Mouse (Mus musculus) neural tube, embryonic 11.5 days (tissue): ENCODE measurements around the gene Frrs1. TPM values are rescaled to one million over a fixed set of nuclear protein-coding genes. Genes with fewer than 3 reads are reported as not detected.

Source experiments
- ATAC-seq: fragments of 200-750 bp; cut with Nextera tagmentation; 2 replicates; pipeline ENCODE4 v1.8.0; 2017; ENCODE audit warnings: moderate number of reproducible peaks, mild to moderate bottlenecking, moderate TSS enrichment, moderate library complexity; ENCODE audit not compliant: insufficient read depth, low FRiP score, low TSS enrichment
- DNase-seq: peaks from one replicate; pipeline ENCODE4 v3.0.0-alpha.2; 2015; ENCODE audit warnings: low spot score
- H3K27ac ChIP-seq: fragments of 300-500 bp; sonication (generic); 2 replicates; pipeline ENCODE4 v1.5.1; 2014; ENCODE audit warnings: low read depth, mild to moderate bottlenecking, low read length
- H3K27me3 ChIP-seq: fragments of 300-500 bp; sonication (generic); 2 replicates; pipeline ENCODE4 v1.6.1; 2014; ENCODE audit warnings: mild to moderate bottlenecking, low read length, mixed read lengths; ENCODE audit not compliant: control insufficient read depth, insufficient read depth
- H3K36me3 ChIP-seq: fragments of 300-500 bp; sonication (generic); 2 replicates; pipeline ENCODE4 v1.6.1; 2014; ENCODE audit warnings: mild to moderate bottlenecking, low read length, moderate library complexity, mixed read lengths; ENCODE audit not compliant: control insufficient read depth, insufficient read depth
- H3K4me1 ChIP-seq: fragments of 300-500 bp; sonication (generic); 2 replicates; pipeline ENCODE4 v1.6.1; 2014; ENCODE audit warnings: low read length, mixed read lengths; ENCODE audit not compliant: control insufficient read depth, insufficient read depth
- H3K4me2 ChIP-seq: fragments of 300-500 bp; sonication (generic); 2 replicates; pipeline ENCODE4 v1.6.1; 2014; ENCODE audit warnings: low read depth, mild to moderate bottlenecking, moderate library complexity
- H3K4me3 ChIP-seq: fragments of 300-500 bp; sonication (generic); 2 replicates; pipeline ENCODE4 v1.5.1; 2014; ENCODE audit warnings: low read depth, low read length
- H3K9ac ChIP-seq: fragments of 300-500 bp; sonication (generic); 2 replicates; pipeline ENCODE4 v1.6.1; 2014; ENCODE audit warnings: mild to moderate bottlenecking, low read length
- H3K9me3 ChIP-seq: fragments of 300-500 bp; sonication (generic); 2 replicates; pipeline ENCODE4 v1.6.1; 2016; ENCODE audit warnings: low read length; ENCODE audit not compliant: control insufficient read depth
- WGBS: fragments of 180-500 bp; shearing (Covaris S2); extraction: QIAGEN DNeasy Blood & Tissue Kit; methylation state at CpG from one replicate; pipeline ENCODE4 v1.1.7; 2014; 5-methylcytosine and 5-hydroxymethylcytosine counted together
- polyA plus RNA-seq: library from polyadenylated mRNA; unstranded; fragments of >200 nt; fragmentation: Nextera tagmentation; extraction: Ambion mirVana; gene quantifications from 2 replicates; pipeline ENCODE4 v1.2.1, GENCODE M21; 2014

The Frrs1 gene
- polyA plus RNA-seq, 1 experiment from 2014 or later = 6.6 TPM

GRCm38 (mm10) chr3:116841311-116841710, 18.0 kb upstream of the Frrs1 start:
- H3K4me3 ChIP-seq = no peak overlapping the region
- DNase-seq (no peak), ATAC-seq (no peak)
- H3K4me1 ChIP-seq = no peaks in the 10 kb centered on the region
- H3K4me2 ChIP-seq = no peak overlapping the region
- H3K27ac ChIP-seq = no peak overlapping the region
- H3K36me3 ChIP-seq = no peaks in the 10 kb centered on the region
- H3K9me3 ChIP-seq = no peaks in the 10 kb centered on the region
- no peak overlapping the region for H3K9ac ChIP-seq
- no peaks in the 10 kb centered on the region for H3K27me3 ChIP-seq
- WGBS = 83% methylated on average over 2 of the region's 2 CpGs

GRCm38 (mm10) chr3:116844880-116845579, 14.2 kb upstream of the Frrs1 start:
- H3K4me3 ChIP-seq = no peak overlapping the region
- no peak overlapping the region for H3K27ac ChIP-seq
- no peaks in the 10 kb centered on the region for H3K36me3 ChIP-seq
- WGBS = 90% methylated on average over 10 of the region's 10 CpGs
- DNase-seq = no peak
- no peak overlapping the region for H3K4me2 ChIP-seq
- H3K9me3 ChIP-seq = no peaks in the 10 kb centered on the region
- no peak overlapping the region for H3K9ac ChIP-seq
- H3K4me1 ChIP-seq = no peaks in the 10 kb centered on the region
- no peaks in the 10 kb centered on the region for H3K27me3 ChIP-seq
- no peak for ATAC-seq

- 86% methylated on average over 4 of the region's 4 CpGs for WGBS
- Histone ChIP-seq H3K4me3 (no peak overlapping the region), H3K4me1 (no peaks in the 10 kb centered on the region), H3K27ac (no peak overlapping the region), H3K4me2 (no peak overlapping the region), H3K27me3 (no peaks in the 10 kb centered on the region), H3K36me3 (no peaks in the 10 kb centered on the region), H3K9me3 (no peaks in the 10 kb centered on the region), H3K9ac (no peak overlapping the region)
- no peak for ATAC-seq
- DNase-seq = no peak
Measured at GRCm38 (mm10) chr3:116846084-116846483, 13.2 kb upstream of the Frrs1 start.

GRCm38 (mm10) chr3:116848099-116848498, 11.2 kb upstream of the Frrs1 start:
- 90% methylated on average over 1 of the region's 1 CpGs for WGBS
- no peaks in the 10 kb centered on the region for H3K36me3 ChIP-seq

GRCm38 (mm10) chr3:116848936-116849335, 10.3 kb upstream of the Frrs1 start:
- ATAC-seq (no peak), DNase-seq (no peak)
- Histone ChIP-seq H3K27ac (no peak overlapping the region), H3K27me3 (no peaks in the 10 kb centered on the region), H3K4me1 (no peaks in the 10 kb centered on the region), H3K9ac (no peak overlapping the region), H3K4me3 (no peak overlapping the region), H3K4me2 (no peak overlapping the region), H3K9me3 (no peaks in the 10 kb centered on the region), H3K36me3 (no peaks in the 10 kb centered on the region)
- WGBS = 86% methylated on average over 4 of the region's 4 CpGs

More at GRCm38 (mm10) chr3:116848099-116848498, 11.2 kb upstream of the Frrs1 start:
- ATAC-seq = no peak
- no peak for DNase-seq
- no peak overlapping the region for H3K4me3 ChIP-seq
- no peaks in the 10 kb centered on the region for H3K27me3 ChIP-seq
- no peaks in the 10 kb centered on the region for H3K4me1 ChIP-seq
- no peak overlapping the region for H3K27ac ChIP-seq
- H3K4me2 ChIP-seq = no peak overlapping the region
- no peak overlapping the region for H3K9ac ChIP-seq
- H3K9me3 ChIP-seq = no peaks in the 10 kb centered on the region

GRCm38 (mm10) chr3:116850376-116850775, 8.9 kb upstream of the Frrs1 start:
- Histone ChIP-seq H3K9ac (no peak overlapping the region), H3K4me3 (no peak overlapping the region), H3K27ac (no peak overlapping the region), H3K4me1 (no peaks in the 10 kb centered on the region), H3K36me3 (no peaks in the 10 kb centered on the region), H3K27me3 (no peaks in the 10 kb centered on the region), H3K9me3 (no peaks in the 10 kb centered on the region), H3K4me2 (no peak overlapping the region)
- DNase-seq (no peak), ATAC-seq (no peak)
- 83% methylated on average over 1 of the region's 1 CpGs for WGBS

GRCm38 (mm10) chr3:116852421-116852820, 6.8 kb upstream of the Frrs1 start:
- 91% methylated on average over 3 of the region's 3 CpGs for WGBS
- no peaks in the 10 kb centered on the region for H3K4me1 ChIP-seq
- no peaks in the 10 kb centered on the region for H3K36me3 ChIP-seq
- H3K9me3 ChIP-seq = no peaks in the 10 kb centered on the region
- no peak overlapping the region for H3K9ac ChIP-seq
- H3K4me3 ChIP-seq = no peak overlapping the region
- DNase-seq (no peak), ATAC-seq (no peak)
- no peak overlapping the region for H3K27ac ChIP-seq
- no peak overlapping the region for H3K4me2 ChIP-seq
- no peaks in the 10 kb centered on the region for H3K27me3 ChIP-seq

GRCm38 (mm10) chr3:116857611-116858010, 1.7 kb upstream of the Frrs1 start:
- Histone ChIP-seq H3K9me3 (no peaks in the 10 kb centered on the region), H3K4me3 (no peak overlapping the region), H3K4me1 (no peaks in the 10 kb centered on the region), H3K27ac (no peak overlapping the region), H3K36me3 (no peaks in the 10 kb centered on the region), H3K4me2 (no peak overlapping the region), H3K27me3 (no peaks in the 10 kb centered on the region), H3K9ac (no peak overlapping the region)
- ATAC-seq (no peak), DNase-seq (no peak)
- WGBS = 84% methylated on average over 6 of the region's 6 CpGs

GRCm38 (mm10) chr3:116859752-116860151, 488 bp downstream of the Frrs1 start:
- no peaks in the 10 kb centered on the region for H3K27me3 ChIP-seq
- no peak overlapping the region for H3K27ac ChIP-seq
- 90% methylated on average over 5 of the region's 5 CpGs for WGBS
- ATAC-seq (no peak), DNase-seq (no peak)
- H3K4me2 ChIP-seq = no peak overlapping the region
- H3K4me3 ChIP-seq = no peak overlapping the region
- no peaks in the 10 kb centered on the region for H3K36me3 ChIP-seq
- no peaks in the 10 kb centered on the region for H3K4me1 ChIP-seq
- no peaks in the 10 kb centered on the region for H3K9me3 ChIP-seq
- no peak overlapping the region for H3K9ac ChIP-seq
